Mouse (Mus musculus): ENCODE results near the gene Tmem44.
A peak's percentile ranks its signal among the peaks of the same experiment; 100 is the strongest.

The Tmem44 gene

DNA sequence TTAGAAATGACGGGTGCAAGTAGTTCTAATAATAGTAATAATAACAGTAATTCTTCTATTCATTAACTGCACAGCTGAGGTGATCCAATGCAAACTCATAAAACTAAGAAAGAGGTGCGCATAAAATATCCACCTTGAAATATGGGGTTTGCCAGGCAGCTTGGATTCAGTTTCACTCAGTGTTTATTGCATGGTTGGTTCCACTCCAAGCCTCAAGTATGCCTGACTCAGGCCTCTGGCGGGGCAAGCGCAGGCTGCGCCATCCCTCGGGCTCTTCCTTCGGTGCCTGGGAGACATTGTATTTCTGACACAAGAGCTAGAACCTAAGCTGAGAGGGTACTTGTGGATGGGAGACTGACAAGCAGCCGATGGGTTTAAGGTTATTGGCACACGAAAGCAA lies 32.0 kb downstream of the Tmem44 start:
- no peak for DNase-seq (ENCODE audit: low spot score)

DNA sequence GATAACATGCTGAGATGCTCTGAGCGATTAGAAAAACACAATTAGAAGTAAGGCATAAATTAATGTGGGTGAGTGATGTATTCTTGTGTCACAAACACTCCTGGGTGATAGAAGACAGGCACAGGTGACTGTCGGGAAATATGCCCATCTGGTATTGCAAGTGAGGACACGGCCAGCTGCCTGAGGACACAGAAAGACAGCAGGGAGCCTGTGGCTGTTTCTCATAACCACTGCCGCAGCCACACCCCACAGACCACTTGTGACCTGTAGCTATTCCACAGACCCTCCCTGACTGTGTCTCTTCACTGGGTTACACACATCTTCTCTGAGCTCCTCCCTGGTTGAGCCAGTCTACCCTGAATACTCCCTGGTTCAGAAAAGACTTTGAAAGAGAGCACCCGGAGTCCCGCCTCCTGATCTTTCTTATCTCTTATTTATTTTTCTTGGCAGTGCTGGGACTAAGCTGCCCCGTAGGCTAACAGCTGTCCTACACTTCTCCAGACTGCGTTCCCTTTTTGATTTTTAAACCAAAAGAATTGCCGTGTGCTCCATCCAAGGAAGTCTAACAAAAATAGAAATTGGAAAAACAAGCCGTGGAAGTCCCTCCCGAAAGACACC lies 32.9 kb downstream of the Tmem44 start:
- DNase-seq (ENCODE audit: low spot score) = no peak

GRCm38 (mm10) chr16:30516993-30517392 lies 33.6 kb downstream of the Tmem44 start:
- no peak for DNase-seq (ENCODE audit: low spot score)

GRCm38 (mm10) chr16:30515418-30515817 lies 35.2 kb downstream of the Tmem44 start:
- no peak for DNase-seq (ENCODE audit: low spot score)

DNA sequence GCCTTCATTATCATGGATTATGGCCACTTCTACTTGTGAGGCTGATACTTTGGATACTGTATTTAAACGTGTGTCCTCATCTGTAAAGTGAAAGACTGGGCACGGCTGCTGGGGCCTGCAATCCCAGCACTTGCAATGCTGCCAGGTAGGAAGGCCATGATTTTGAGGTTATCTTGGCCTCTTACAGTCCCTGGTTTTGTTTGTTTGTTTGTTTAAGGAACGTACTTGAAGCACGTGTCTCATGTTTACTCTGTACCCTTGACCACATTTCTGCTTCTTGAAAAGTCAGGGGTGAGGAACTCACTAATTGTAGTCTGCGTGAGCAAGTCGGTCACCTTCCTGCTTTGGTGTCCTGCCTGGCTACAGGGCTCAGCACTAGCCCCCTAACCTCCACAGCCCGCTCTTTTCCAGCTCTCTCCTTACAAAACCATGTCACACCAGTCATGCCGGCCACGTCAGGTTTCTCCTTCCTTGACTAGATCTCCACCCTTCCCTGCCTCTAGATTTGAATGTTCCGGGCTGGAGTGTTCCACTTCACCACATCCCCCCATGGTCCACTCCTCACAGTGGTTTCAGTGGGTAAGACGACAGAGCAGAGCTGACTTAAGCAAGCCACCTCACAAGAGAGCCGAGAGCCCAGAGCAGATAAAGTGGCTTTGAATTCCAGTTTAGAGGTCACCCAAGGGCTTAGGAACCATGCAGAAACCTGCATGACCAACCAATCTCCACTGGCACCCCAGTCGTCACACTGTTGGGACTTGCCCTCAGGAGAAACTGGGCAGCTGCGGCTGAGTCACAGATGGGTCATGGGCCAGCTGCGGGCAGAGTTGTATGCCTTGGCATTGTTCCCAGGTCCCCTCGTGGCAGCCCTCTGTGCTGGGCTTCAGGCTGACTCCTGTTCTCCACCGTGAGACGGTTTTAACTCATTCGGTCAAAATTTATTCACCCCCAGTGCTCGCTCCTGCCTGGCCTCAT lies 37.3 kb downstream of the Tmem44 start:
- no peak for DNase-seq (ENCODE audit: low spot score)

DNA sequence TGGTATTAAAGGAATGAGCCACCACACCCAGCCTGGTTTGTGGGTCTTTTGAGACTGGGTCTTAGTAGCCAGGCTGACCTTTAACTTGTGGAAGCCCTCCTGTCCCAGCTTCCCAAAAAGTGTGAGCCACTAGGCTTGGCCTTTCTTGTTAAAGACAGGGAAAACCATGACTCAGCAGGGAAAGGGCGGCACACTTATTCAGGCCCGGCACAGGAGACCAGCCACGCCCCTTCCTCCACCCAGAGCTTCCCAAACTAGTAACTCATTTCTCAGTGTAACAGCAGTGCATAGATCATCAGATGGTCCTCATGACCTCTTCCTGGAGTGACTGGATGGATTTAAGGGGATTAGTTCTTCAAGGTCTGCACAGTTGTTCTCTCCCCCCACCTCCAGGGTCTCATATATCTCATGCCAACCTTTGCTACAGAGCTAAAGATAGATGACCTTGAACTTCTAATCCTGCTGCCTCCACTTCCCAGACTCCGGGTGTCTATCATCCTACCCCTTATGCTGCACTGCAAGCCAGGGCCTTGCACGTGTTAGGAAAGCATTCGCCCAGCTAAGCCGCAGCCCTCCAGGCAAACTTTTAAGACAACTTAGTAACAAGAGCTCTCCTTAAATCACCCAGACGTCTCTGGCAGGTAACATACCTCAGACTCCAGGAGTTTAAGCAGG lies 38.1 kb downstream of the Tmem44 start:
- DNase-seq (ENCODE audit: low spot score) = no peak

GRCm38 (mm10) chr16:30511563-30512340 lies 38.9 kb downstream of the Tmem44 start:
- no peak for DNase-seq (ENCODE audit: low spot score)

- peak; percentile 71 for DNase-seq (ENCODE audit: low spot score)
Measured at GRCm38 (mm10) chr16:30510504-30511451, 39.9 kb downstream of the Tmem44 start.

GRCm38 (mm10) chr16:30510091-30510490 lies 40.6 kb downstream of the Tmem44 start:
- DNase-seq (ENCODE audit: low spot score) = no peak

- no peak for DNase-seq (ENCODE audit: low spot score)
Measured at GRCm38 (mm10) chr16:30509340-30509739, 41.3 kb downstream of the Tmem44 start.

- no peak for DNase-seq (ENCODE audit: low spot score)
Measured at GRCm38 (mm10) chr16:30508738-30509137, 41.9 kb downstream of the Tmem44 start.

DNA sequence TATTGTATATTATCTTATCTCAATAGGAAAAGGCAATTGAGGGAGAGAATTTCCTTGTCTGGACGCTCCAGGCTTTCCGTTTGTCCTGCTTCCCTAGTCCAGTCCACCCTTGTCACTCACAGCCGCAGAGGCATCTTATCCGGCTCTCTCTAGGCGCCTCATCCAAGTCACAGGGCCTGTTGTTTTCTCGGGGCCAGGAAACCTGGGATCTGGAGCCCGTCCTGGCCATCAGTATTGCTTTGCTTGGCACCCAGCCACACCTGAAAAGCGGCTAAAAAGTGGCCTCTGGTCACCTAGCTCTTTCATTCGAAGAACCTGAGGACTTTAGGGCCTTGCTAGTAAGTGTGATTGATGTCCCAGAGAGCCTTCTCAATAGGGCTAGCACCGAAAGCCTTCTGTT lies 43.5 kb downstream of the Tmem44 start:
- DNase-seq (ENCODE audit: low spot score) = no peak

- no peak for DNase-seq (ENCODE audit: low spot score)
Measured at GRCm38 (mm10) chr16:30505311-30506031, 45.2 kb downstream of the Tmem44 start.

DNA sequence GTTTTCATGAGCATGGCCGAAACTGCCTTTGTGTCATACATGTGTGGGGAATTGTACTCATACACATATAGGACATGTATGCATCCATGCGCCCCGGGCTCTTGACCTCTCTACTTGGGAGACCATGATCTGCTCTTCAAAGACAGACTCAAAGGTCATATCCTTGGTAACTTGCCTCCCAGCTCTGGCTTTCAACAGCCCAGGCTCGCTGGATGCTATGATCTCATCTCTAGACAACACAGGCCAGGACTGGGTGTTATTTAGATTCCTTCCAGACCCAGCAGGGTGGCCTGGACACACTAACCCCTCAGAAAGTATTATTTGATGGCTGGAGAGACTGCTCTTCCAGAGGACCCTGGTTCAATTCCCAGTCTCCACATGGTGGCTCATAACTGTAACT lies 45.8 kb downstream of the Tmem44 start:
- no peak for DNase-seq (ENCODE audit: low spot score)

- DNase-seq (ENCODE audit: low spot score) = no peak
Measured at GRCm38 (mm10) chr16:30503958-30504357, 46.7 kb downstream of the Tmem44 start.

DNA sequence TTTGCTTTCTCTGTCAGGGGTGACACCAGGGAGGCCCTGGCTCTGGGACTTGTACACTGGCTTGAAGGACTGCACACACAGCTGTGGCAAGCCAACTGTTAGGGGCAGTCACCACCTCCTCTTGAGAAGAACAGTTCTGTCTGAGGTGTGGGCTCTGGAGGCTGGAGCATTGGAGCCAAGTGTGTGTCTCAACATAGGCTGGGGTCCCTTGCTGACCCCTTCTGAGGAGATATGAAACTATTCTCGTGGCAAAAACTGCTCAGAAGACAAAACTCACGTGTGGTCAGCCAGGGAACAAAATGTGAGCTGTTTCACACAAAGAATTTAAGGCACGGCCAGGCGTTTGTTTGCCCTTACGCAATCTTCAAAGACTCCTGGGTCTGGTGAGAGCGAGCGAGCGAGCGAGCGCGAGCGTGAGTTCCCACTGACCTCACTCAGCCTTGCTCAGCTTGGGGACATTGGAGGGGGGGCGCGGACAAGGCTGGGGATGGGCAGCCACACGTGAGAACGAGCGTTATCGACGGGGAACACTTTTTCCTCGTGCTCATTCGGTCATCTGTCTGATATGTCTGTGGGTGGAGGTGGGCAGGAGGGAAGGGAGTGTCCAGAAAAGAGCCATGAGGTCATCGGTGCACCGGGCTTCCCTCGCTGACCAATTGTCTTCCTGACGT lies 48.3 kb downstream of the Tmem44 start:
- DNase-seq (ENCODE audit: low spot score) = no peak

GRCm38 (mm10) chr16:30501621-30502020 lies 49.0 kb downstream of the Tmem44 start:
- DNase-seq (ENCODE audit: low spot score) = no peak

DNA sequence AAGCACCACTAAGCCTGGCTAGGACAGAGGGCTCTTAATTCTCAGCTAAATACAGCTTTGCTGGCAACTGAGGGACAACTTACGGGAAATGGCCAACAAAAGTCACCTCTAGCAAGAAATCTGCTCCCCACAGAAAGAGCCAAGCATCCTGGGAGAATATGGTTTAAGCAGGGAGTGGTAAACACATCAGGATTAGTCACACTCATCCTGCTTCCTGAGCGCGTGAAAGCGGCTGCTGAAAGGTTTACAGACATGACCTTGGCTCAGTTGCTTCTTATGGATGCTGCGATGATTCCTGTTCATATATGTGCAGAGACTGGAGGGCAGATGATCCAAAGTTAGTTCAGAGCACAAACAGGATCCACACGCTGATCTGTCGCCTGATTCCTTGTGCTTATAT lies 50.4 kb downstream of the Tmem44 start:
- no peak for DNase-seq (ENCODE audit: low spot score)

DNA sequence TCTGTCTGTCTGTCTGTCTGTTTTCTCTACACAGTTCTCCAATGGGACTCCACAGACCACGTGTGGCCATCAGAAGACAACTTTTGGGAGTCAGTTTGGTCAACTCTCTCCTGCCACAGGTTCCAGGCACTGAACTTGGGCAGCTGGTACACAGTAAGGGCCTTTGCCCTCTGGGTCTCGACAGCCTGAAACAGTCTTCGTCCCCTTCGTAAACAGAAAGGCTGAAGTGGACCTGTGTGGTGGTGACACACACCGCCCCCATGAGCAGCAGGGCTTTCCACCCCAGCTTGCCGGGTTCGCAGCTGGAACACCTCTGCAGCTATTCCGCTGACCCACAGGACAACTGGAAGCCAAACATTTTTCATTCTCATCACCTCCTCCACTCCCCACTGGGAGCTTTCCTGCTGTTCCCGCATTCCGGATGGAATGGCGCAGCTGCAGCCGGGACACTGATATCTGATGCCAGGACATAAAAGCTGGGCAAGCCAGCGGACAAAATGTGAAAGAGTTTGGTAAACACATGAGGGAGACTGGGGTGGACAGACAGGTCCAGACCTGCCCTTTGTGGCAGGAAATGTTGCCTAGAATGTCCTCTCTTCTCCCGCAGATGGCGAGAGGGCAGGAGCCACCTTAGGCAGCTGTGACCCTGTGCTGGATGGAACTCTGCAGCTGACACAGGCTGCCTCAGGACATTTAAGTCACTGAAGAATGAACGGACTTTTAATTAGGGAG lies 51.4 kb downstream of the Tmem44 start:
- no peak for DNase-seq (ENCODE audit: low spot score)

Data from layer of hippocampus, adult 9-10 months (tissue).